Mouse (Mus musculus): ENCODE measurements around the gene Pin1rt1. TPM values are rescaled to one million over a fixed set of nuclear protein-coding genes. Genes with fewer than 3 reads are reported as not detected.

Gene Pin1rt1
- polyA plus RNA-seq, 2 experiments = not detected

DNA sequence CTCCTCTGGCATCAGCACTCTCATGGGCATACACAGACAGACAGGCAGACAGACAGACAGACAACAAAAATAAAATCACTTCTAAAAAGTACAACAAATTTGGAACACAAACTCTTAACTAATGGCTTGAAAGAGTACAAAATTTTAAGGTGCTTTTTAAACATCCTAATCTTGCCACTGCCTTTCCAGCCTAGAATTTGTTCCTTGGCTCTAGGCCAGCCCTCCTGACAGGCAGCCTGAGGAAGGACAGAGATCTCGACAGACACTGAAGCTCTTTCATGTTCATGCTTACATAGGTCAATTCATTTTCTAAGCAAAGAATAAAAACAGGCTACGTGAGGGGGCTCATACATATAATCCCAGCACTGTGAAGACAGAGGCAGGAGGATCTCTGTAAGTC is 23.6 kb downstream of the Pin1rt1 start:
- H3K27ac ChIP-seq = no peak overlapping the region
- DNase-seq (ENCODE audit: low read depth in 3 of 3, low spot score in 3 of 3) = no peak
- no peaks in the 10 kb centered on the region for H3K27me3 ChIP-seq (ENCODE audit: control insufficient read depth, insufficient read depth, low read length)
- H3K36me3 ChIP-seq (replicated peaks; ENCODE audit: control insufficient read depth, insufficient read depth, low read depth) = no peaks in the 10 kb centered on the region
- H3K9ac ChIP-seq (replicated peaks) = no peak overlapping the region
- TF ChIP-seq CTCF (IDR thresholded peaks at IDR 0.05; ENCODE audit: low read depth) (no peak), EP300 (IDR thresholded peaks at IDR 0.05; ENCODE audit: low read depth) (no peak)
- peaks cover 0 to 15% of the 10 kb centered on the region in 2 experiments; a peak in 2 of 4 replicates for H3K4me1 ChIP-seq (replicated peaks; ENCODE audit: control insufficient read depth in 2 of 2, insufficient read depth in 2 of 2, low read length in 1 of 2)
- H3K9me3 ChIP-seq (ENCODE audit: control insufficient read depth, low read length) = no peaks in the 10 kb centered on the region
- ATAC-seq (ENCODE audit: insufficient read depth) = no peak
- WGBS (ENCODE audit: insufficient replicate concordance) = 34% methylated on average over 2 of the region's 2 CpGs
- H3K4me2 ChIP-seq (ENCODE audit: low read depth) = no peak overlapping the region
- H3K4me3 ChIP-seq (ENCODE audit: insufficient read depth in 1 of 2, low read depth in 2 of 2, low read length in 2 of 2) = no peak overlapping the region

DNA sequence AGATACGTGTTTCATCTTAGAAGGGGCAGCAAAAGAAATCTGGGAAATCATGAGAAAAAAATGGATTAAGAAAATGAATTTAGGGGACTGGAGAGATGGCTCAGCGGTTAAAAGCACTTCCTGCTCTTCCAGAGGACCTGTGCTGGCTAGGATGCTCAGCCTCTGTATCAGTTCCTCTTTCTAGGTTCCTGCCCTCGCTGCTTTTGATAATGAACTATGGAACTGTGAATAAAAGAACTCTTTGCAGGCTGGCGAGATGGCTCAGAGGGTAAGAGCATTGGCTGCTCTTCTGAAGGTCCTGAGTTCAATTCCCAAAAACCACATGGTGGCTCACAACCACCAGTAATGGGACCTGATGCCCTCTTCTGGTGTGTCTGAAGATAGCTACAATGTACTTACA is 25.5 kb downstream of the Pin1rt1 start:
- no peak overlapping the region for H3K27ac ChIP-seq
- H3K4me2 ChIP-seq (ENCODE audit: low read depth) = no peak overlapping the region
- DNase-seq (ENCODE audit: low read depth in 3 of 3, low spot score in 3 of 3) = no peak
- H3K9ac ChIP-seq (replicated peaks) = no peak overlapping the region
- ATAC-seq (ENCODE audit: insufficient read depth) = no peak
- TF ChIP-seq EP300 (IDR thresholded peaks at IDR 0.05; ENCODE audit: low read depth) (no peak), CTCF (IDR thresholded peaks at IDR 0.05; ENCODE audit: low read depth) (no peak)
- WGBS (ENCODE audit: insufficient replicate concordance) = 17% methylated on average over 4 of the region's 4 CpGs
- peaks cover 0 to 17% of the 10 kb centered on the region in 2 experiments; a peak in 2 of 4 replicates for H3K4me1 ChIP-seq (replicated peaks; ENCODE audit: control insufficient read depth in 2 of 2, insufficient read depth in 2 of 2, low read length in 1 of 2)
- no peaks in the 10 kb centered on the region for H3K9me3 ChIP-seq (ENCODE audit: control insufficient read depth, low read length)
- H3K4me3 ChIP-seq (ENCODE audit: insufficient read depth in 1 of 2, low read depth in 2 of 2, low read length in 2 of 2) = no peak overlapping the region
- H3K27me3 ChIP-seq (ENCODE audit: control insufficient read depth, insufficient read depth, low read length) = no peaks in the 10 kb centered on the region
- H3K36me3 ChIP-seq (replicated peaks; ENCODE audit: control insufficient read depth, insufficient read depth, low read depth) = no peaks in the 10 kb centered on the region

DNA sequence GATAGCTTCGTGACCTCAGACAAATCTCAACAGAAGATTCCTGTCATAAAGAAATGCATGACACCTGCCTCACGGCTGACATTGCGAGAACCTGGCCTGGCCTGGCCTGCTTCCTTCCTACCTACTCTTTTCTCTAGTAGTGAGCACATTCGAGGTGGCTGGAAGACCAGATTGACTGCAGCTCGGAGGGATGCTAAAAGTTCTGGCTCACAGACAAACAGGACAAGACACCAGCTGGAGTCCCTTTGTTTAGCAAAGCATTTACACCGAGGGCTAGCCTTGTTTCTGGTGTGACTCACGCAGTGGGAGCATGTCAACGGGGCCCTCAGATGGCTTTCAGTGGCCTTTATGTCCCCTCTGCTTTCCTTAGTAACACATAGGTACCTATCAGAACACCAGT is 27.5 kb downstream of the Pin1rt1 start:
- ATAC-seq (ENCODE audit: insufficient read depth) (no peak), DNase-seq (ENCODE audit: low read depth in 3 of 3, low spot score in 3 of 3) (no peak)
- H3K4me1 ChIP-seq (replicated peaks; ENCODE audit: control insufficient read depth in 2 of 2, insufficient read depth in 2 of 2, low read length in 1 of 2) = peaks cover 0 to 17% of the 10 kb centered on the region in 2 experiments; a peak in 2 of 4 replicates
- H3K4me2 ChIP-seq (ENCODE audit: low read depth) = no peak overlapping the region
- WGBS (ENCODE audit: insufficient replicate concordance) = 58% methylated on average over 8 of the region's 8 CpGs
- H3K4me3 ChIP-seq (ENCODE audit: insufficient read depth in 1 of 2, low read depth in 2 of 2, low read length in 2 of 2) = no peak overlapping the region
- H3K9ac ChIP-seq (replicated peaks) = no peak overlapping the region
- H3K36me3 ChIP-seq (replicated peaks; ENCODE audit: control insufficient read depth, insufficient read depth, low read depth) = no peaks in the 10 kb centered on the region
- no peak overlapping the region for H3K27ac ChIP-seq
- no peaks in the 10 kb centered on the region for H3K27me3 ChIP-seq (ENCODE audit: control insufficient read depth, insufficient read depth, low read length)
- no peaks in the 10 kb centered on the region for H3K9me3 ChIP-seq (ENCODE audit: control insufficient read depth, low read length)
- TF ChIP-seq EP300 (IDR thresholded peaks at IDR 0.05; ENCODE audit: low read depth) (no peak), CTCF (IDR thresholded peaks at IDR 0.05; ENCODE audit: low read depth) (no peak)

DNA sequence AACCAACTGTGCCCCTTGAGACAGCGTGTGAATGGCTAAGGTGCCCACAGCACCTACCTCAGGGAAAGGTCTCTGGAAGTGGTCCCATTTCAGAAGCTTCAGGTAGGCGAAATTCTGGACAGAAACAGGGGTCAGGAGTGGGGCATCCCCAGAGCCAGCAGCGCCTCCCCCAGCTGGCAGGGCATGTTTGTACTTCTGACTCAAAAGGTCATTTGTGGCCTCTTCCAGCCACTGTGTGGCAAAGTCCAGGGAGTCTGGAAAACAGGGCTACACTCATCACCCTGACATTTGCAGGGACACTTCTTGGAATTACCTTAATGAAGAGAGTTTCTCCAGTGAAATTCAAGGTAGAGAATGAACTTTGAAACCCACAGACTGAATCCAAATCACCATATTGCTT is 27.9 kb downstream of the Pin1rt1 start:
- Histone ChIP-seq H3K4me1 (replicated peaks; ENCODE audit: control insufficient read depth in 2 of 2, insufficient read depth in 2 of 2, low read length in 1 of 2) (peaks cover 0 to 17% of the 10 kb centered on the region in 2 experiments; a peak in 2 of 4 replicates), H3K36me3 (replicated peaks; ENCODE audit: control insufficient read depth, insufficient read depth, low read depth) (no peaks in the 10 kb centered on the region), H3K9me3 (ENCODE audit: control insufficient read depth, low read length) (no peaks in the 10 kb centered on the region), H3K4me2 (ENCODE audit: low read depth) (0 out of 2 replicates have a peak overlapping the region, but pooled peaks have one; percentile 4), H3K4me3 (ENCODE audit: insufficient read depth in 1 of 2, low read depth in 2 of 2, low read length in 2 of 2) (no peak overlapping the region), H3K9ac (replicated peaks) (no peak overlapping the region), H3K27me3 (ENCODE audit: control insufficient read depth, insufficient read depth, low read length) (no peaks in the 10 kb centered on the region), H3K27ac (no peak overlapping the region)
- ATAC-seq (ENCODE audit: insufficient read depth) (no peak), DNase-seq (ENCODE audit: low read depth in 3 of 3, low spot score in 3 of 3) (no peak)
- 46% methylated on average over 3 of the region's 3 CpGs for WGBS (ENCODE audit: insufficient replicate concordance)
- TF ChIP-seq CTCF (IDR thresholded peaks at IDR 0.05; ENCODE audit: low read depth) = no peak
- TF ChIP-seq EP300 (IDR thresholded peaks at IDR 0.05; ENCODE audit: low read depth) = no peak

DNA sequence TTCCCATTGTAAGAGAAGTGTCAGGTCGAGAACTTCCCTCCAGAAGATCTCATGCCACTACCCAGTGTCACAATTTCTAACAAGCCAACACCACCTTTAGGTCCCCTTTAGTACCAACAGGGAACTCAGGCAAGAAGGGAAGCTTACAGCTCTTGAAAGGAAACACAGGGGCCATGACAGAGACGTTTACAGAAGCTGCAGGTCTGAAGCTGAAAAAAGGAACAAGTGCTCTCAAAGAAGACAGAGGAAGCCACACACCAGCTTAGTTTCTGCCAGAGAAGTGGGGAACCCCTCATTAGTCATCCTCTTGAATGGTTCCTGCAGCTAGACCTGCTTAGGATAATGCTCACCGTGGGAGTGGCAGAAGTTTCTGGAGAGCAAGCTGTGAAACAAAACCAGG is 28.9 kb downstream of the Pin1rt1 start:
- TF ChIP-seq EP300 (IDR thresholded peaks at IDR 0.05; ENCODE audit: low read depth) (no peak), CTCF (IDR thresholded peaks at IDR 0.05; ENCODE audit: low read depth) (no peak)
- H3K36me3 ChIP-seq (replicated peaks; ENCODE audit: control insufficient read depth, insufficient read depth, low read depth) = no peaks in the 10 kb centered on the region
- H3K9me3 ChIP-seq (ENCODE audit: control insufficient read depth, low read length) = no peaks in the 10 kb centered on the region
- no peak overlapping the region for H3K4me3 ChIP-seq (ENCODE audit: insufficient read depth in 1 of 2, low read depth in 2 of 2, low read length in 2 of 2)
- no peak overlapping the region for H3K4me2 ChIP-seq (ENCODE audit: low read depth)
- no peak overlapping the region for H3K27ac ChIP-seq
- DNase-seq (ENCODE audit: low read depth in 3 of 3, low spot score in 3 of 3) (peak in 1 of 3 experiments; percentile 32), ATAC-seq (ENCODE audit: insufficient read depth) (no peak)
- H3K27me3 ChIP-seq (ENCODE audit: control insufficient read depth, insufficient read depth, low read length) = no peaks in the 10 kb centered on the region
- H3K4me1 ChIP-seq (replicated peaks; ENCODE audit: control insufficient read depth in 2 of 2, insufficient read depth in 2 of 2, low read length in 1 of 2) = peaks cover 0 to 13% of the 10 kb centered on the region in 2 experiments; a peak in 2 of 4 replicates
- WGBS (ENCODE audit: insufficient replicate concordance) = 9% methylated on average over 3 of the region's 3 CpGs
- H3K9ac ChIP-seq (replicated peaks) = no peak overlapping the region
